In genomic region chr1:156418170-156418569, GRCm38 (mm10) we compare ENCODE assay signal across 10 mouse cellular contexts. TPM values are rescaled to one million over a fixed set of nuclear protein-coding genes. Genes with fewer than 3 reads are reported as not detected.
DNase-seq lines count a peak whose midpoint lies in the region; ATAC-seq and TF ChIP-seq lines count a peak whose summit lies in the region.
"Had no signal": no experiment of that assay in that cellular context is flagged by ENCODE, and none has a peak within 500 bp of the region (broad histone marks: within the 10 kb centered on the region; RNA-seq: fewer than 3 reads in every experiment).

No protein-coding gene starts in this region.

- no peak for TF ChIP-seq CTCF in thymus, adult 2 months (IDR thresholded peaks at IDR 0.05; ENCODE audit: borderline replicate concordance, control insufficient read depth, extremely low read depth, insufficient read depth, low read length, poor library complexity)
- TF ChIP-seq CTCF in lung, embryonic 14.5 days (IDR thresholded peaks at IDR 0.05; ENCODE audit: low read depth), result peak; percentile 44; the same call in 1 of the 2 replicates

- ATAC-seq in heart, embryonic 11.5 days (replicated peaks; ENCODE audit: insufficient number of reproducible peaks, low FRiP score, low TSS enrichment), result no peak
- no peak for ATAC-seq in lung, embryonic 14.5 days (ENCODE audit: insufficient read depth)
- ATAC-seq in granulocyte monocyte progenitor cell, adult 5-6 weeks (replicated peaks; ENCODE audit: poor library complexity, severe bottlenecking), result no peak

- no peak overlapping the region for H3K27ac ChIP-seq in heart, embryonic 11.5 days (ENCODE audit: low read depth, low read length)
- no peak overlapping the region for H3K27ac ChIP-seq in thymus, adult 2 months (ENCODE audit: control insufficient read depth, insufficient read depth, low read length)
- no peak overlapping the region for H3K27ac ChIP-seq in lung, embryonic 14.5 days (ENCODE audit: low read depth)
- H3K27ac ChIP-seq: limb, embryonic 13.5 days had no signal

- H3K4me1 ChIP-seq in heart, embryonic 11.5 days (ENCODE audit: control insufficient read depth, insufficient read depth, low read length), result no peaks in the 10 kb centered on the region
- peaks cover 9% of the 10 kb centered on the region for H3K4me1 ChIP-seq in thymus, adult 2 months (replicated peaks; ENCODE audit: control insufficient read depth, insufficient read depth, low read length)
- H3K4me1 ChIP-seq in lung, embryonic 14.5 days (ENCODE audit: insufficient read depth), result no peaks in the 10 kb centered on the region
- H3K4me1 ChIP-seq: limb, embryonic 13.5 days had no signal

- H3K9me3 ChIP-seq in heart, embryonic 11.5 days (replicated peaks; ENCODE audit: control insufficient read depth, low read length), result no peaks in the 10 kb centered on the region
- H3K9me3 ChIP-seq in lung, embryonic 14.5 days (ENCODE audit: low read depth, low read length), result no peaks in the 10 kb centered on the region
- H3K9me3 ChIP-seq: limb, embryonic 13.5 days had no signal

- no peaks in the 10 kb centered on the region for H3K27me3 ChIP-seq in heart, embryonic 11.5 days (ENCODE audit: control insufficient read depth, insufficient read depth, low read length)
- no peaks in the 10 kb centered on the region for H3K27me3 ChIP-seq in thymus, adult 2 months (ENCODE audit: control insufficient read depth, insufficient read depth, low read length)
- no peaks in the 10 kb centered on the region for H3K27me3 ChIP-seq in lung, embryonic 14.5 days (ENCODE audit: insufficient read depth, low read length)
- H3K27me3 ChIP-seq: limb, embryonic 13.5 days had no signal

- peak; percentile 38 for DNase-seq in heart, adult 8-10 months (ENCODE audit: low spot score)
- DNase-seq in thymus, adult 2 months, result peak; percentile 67
- no peak for DNase-seq in thymus, adult 18-20 months
- peak; percentile 43 to 49 for DNase-seq in cerebellum, postnatal 10 days
- peak; percentile 54 for DNase-seq in lung, embryonic 14.5 days
- no peak for DNase-seq in neural tube, embryonic 10.5 days (ENCODE audit: extremely low spot score, low spot score)

- no peak overlapping the region for H3K9ac ChIP-seq in heart, embryonic 11.5 days (ENCODE audit: low read depth, low read length)
- H3K9ac ChIP-seq in lung, embryonic 14.5 days, result no peak overlapping the region
- H3K9ac ChIP-seq: limb, embryonic 13.5 days had no signal

- WGBS in heart, embryonic 11.5 days (ENCODE audit: insufficient replicate concordance), result 68% methylated on average over 4 of the region's 4 CpGs
- 68% methylated on average over 4 of the region's 4 CpGs for WGBS in thymus, adult 2 months
- WGBS in lung, embryonic 14.5 days, result 64% methylated on average over 4 of the region's 4 CpGs

- no peak overlapping the region for H3K4me3 ChIP-seq in heart, embryonic 11.5 days (ENCODE audit: low read depth, low read length)
- no peak overlapping the region for H3K4me3 ChIP-seq in thymus, adult 2 months (ENCODE audit: control insufficient read depth, insufficient read depth, low read length)
- no peak overlapping the region for H3K4me3 ChIP-seq in lung, embryonic 14.5 days (ENCODE audit: low read depth, low read length)
- H3K4me3 ChIP-seq: limb, embryonic 13.5 days had no signal

- H3K4me2 ChIP-seq in heart, embryonic 11.5 days, result no peak overlapping the region
- no peak overlapping the region for H3K4me2 ChIP-seq in lung, embryonic 14.5 days
- H3K4me2 ChIP-seq: limb, embryonic 13.5 days had no signal

- no peaks in the 10 kb centered on the region for H3K36me3 ChIP-seq in heart, embryonic 11.5 days (ENCODE audit: control insufficient read depth, insufficient read depth, low read length)
- H3K36me3 ChIP-seq in thymus, adult 2 months (ENCODE audit: control insufficient read depth, insufficient read depth, low read length), result no peaks in the 10 kb centered on the region
- no peaks in the 10 kb centered on the region for H3K36me3 ChIP-seq in lung, embryonic 14.5 days (ENCODE audit: insufficient read depth)
- H3K36me3 ChIP-seq: limb, embryonic 13.5 days had no signal

- no peak for TF ChIP-seq POLR2A in thymus, adult 2 months (IDR thresholded peaks at IDR 0.05; ENCODE audit: control insufficient read depth, extremely low read depth, insufficient read depth, low read length, poor library complexity)

RNA-seq across cellular contexts. Expression of gene Axdnd1, which starts 2.8 kb away (rescaled TPM):
- total RNA-seq in heart, adult 8-10 months (2022), result not detected
- polyA plus RNA-seq in heart, embryonic 11.5 days (2014; fragmentation: Nextera tagmentation; extraction: Ambion mirVana), result 0.32 and 0.56 TPM in 2 replicates
- 2.4 and 3.2 TPM in 2 replicates for polyA plus RNA-seq in thymus, adult 2 months (2012; rRNA removed)
- polyA plus RNA-seq in lung, embryonic 14.5 days (2014; fragmentation: Nextera tagmentation; extraction: Ambion mirVana), result 0.12 and 0.50 TPM in 2 replicates
- not detected in 2 replicates for total RNA-seq in granulocyte monocyte progenitor cell, adult 5-6 weeks (2014; fragmentation: Nextera tagmentation)
- 0.26 and 1.5 TPM in 2 replicates for total RNA-seq in granulocyte monocyte progenitor cell, adult 5-6 weeks (2017)
- polyA plus RNA-seq: small intestine, adult 2 months had no signal

RNA-seq across cellular contexts. Expression of gene Gm2000, which starts 52.3 kb away (rescaled TPM):
- 100 to 1,000 TPM; 364 to 491 (median 426) TPM for total RNA-seq in heart, adult 8-10 months (2022)
- 735 and 772 TPM in 2 replicates for polyA plus RNA-seq in heart, embryonic 11.5 days (2014; fragmentation: Nextera tagmentation; extraction: Ambion mirVana)
- 9.1 and 10.6 TPM in 2 replicates for polyA plus RNA-seq in thymus, adult 2 months (2012; rRNA removed)
- polyA plus RNA-seq in lung, embryonic 14.5 days (2014; fragmentation: Nextera tagmentation; extraction: Ambion mirVana), result 926 and 939 TPM in 2 replicates
- 1,748 and 1,908 TPM in 2 replicates for total RNA-seq in granulocyte monocyte progenitor cell, adult 5-6 weeks (2014; fragmentation: Nextera tagmentation)
- 3,498 and 4,224 TPM in 2 replicates for total RNA-seq in granulocyte monocyte progenitor cell, adult 5-6 weeks (2017)

RNA-seq across cellular contexts. Expression of gene Soat1, which starts 56.0 kb away (rescaled TPM):
- total RNA-seq in heart, adult 8-10 months (2022), result 1 to 10 TPM; 4.7 to 7.6 (median 6.2) TPM
- 48.5 and 50.0 TPM in 2 replicates for polyA plus RNA-seq in heart, embryonic 11.5 days (2014; fragmentation: Nextera tagmentation; extraction: Ambion mirVana)
- 103 and 119 TPM in 2 replicates for polyA plus RNA-seq in thymus, adult 2 months (2012; rRNA removed)
- polyA plus RNA-seq in lung, embryonic 14.5 days (2014; fragmentation: Nextera tagmentation; extraction: Ambion mirVana), result 36.8 and 37.7 TPM in 2 replicates
- 86.0 and 109 TPM in 2 replicates for total RNA-seq in granulocyte monocyte progenitor cell, adult 5-6 weeks (2014; fragmentation: Nextera tagmentation)
- total RNA-seq in granulocyte monocyte progenitor cell, adult 5-6 weeks (2017), result 109 and 119 TPM in 2 replicates

Comparison
In these comparisons a context has a peak if more than half of its experiments do, and no peak if none do; other contexts are left out.
1. DNase-seq: peak in heart, adult 8-10 months (single experiment), thymus, adult 2 months (single experiment), cerebellum, postnatal 10 days (2 of 2) and lung, embryonic 14.5 days (single experiment); none in thymus, adult 18-20 months (0 of 2) and neural tube, embryonic 10.5 days (single experiment).
2. RNA of gene Gm2000, which starts 52.3 kb away (polyA plus RNA-seq): 926 to 939 TPM in lung, embryonic 14.5 days and 735 to 772 TPM in heart, embryonic 11.5 days; 9.1 to 10.6 TPM in thymus, adult 2 months; every median in the first group is over 10 times any median in the second.